ENCODE assay signal across 8 mouse cellular contexts in genomic region chr13:3917571-3918311, GRCm38 (mm10). TPM values are rescaled to one million over a fixed set of nuclear protein-coding genes. Genes with fewer than 3 reads are reported as not detected.
DNase-seq lines count a peak whose midpoint lies in the region; ATAC-seq lines count a peak whose summit lies in the region.

Net1 (minus strand) TSS chr13:3918220.
Tubal3 (plus strand) TSS chr13:3918274.

- peak within 1 kb of the TSS; percentile 59 for H3K4me3 ChIP-seq in hindbrain, embryonic 11.5 days (ENCODE audit: low read depth, low read length)

- ATAC-seq in frontal cortex, adult (ENCODE audit: low TSS enrichment), result peak; percentile 99
- peak; percentile 99 for ATAC-seq in hindbrain, embryonic 11.5 days (ENCODE audit: low FRiP score)

- no peak within 1 kb of the TSS for H3K27ac ChIP-seq in hindbrain, embryonic 11.5 days (ENCODE audit: low read depth, low read length)

- peak within 1 kb of the TSS; percentile 67 for H3K9ac ChIP-seq in hindbrain, embryonic 11.5 days (ENCODE audit: low read depth, low read length)

- H3K27me3 ChIP-seq in hindbrain, embryonic 11.5 days (ENCODE audit: control insufficient read depth, insufficient read depth, low read length), result no peaks in the 10 kb centered on the region

- H3K9me3 ChIP-seq in hindbrain, embryonic 11.5 days (ENCODE audit: control insufficient read depth, low read length), result no peaks in the 10 kb centered on the region

- peak; percentile 73 for DNase-seq in MEL-GATA-1-ER (ENCODE audit: extremely low read depth, low read depth)
- DNase-seq in cerebellum, adult 8-10 months, result peak; percentile 81
- peak; percentile 93 for DNase-seq in hindbrain, embryonic 11.5 days (ENCODE audit: low spot score)
- peak; percentile 91 to 93 for DNase-seq in layer of hippocampus, postnatal 10 days (ENCODE audit: low spot score in 2 of 2)
- peak; percentile 93 for DNase-seq in lung, postnatal 10 days
- peak; percentile 87 for DNase-seq in ovary, postnatal 36 days (ENCODE audit: low spot score)
- DNase-seq in thymus, postnatal 25 days, result peak; percentile 93

- under 1% methylated on average over 52 of the region's 52 CpGs for WGBS in hindbrain, embryonic 11.5 days

- H3K4me2 ChIP-seq in hindbrain, embryonic 11.5 days (replicated peaks; ENCODE audit: low read depth, low read length), result peak within 1 kb of the TSS; percentile 52

- no peaks in the 10 kb centered on the region for H3K4me1 ChIP-seq in hindbrain, embryonic 11.5 days (replicated peaks; ENCODE audit: control insufficient read depth, insufficient read depth, low read length)

- no peaks in the 10 kb centered on the region for H3K36me3 ChIP-seq in hindbrain, embryonic 11.5 days (ENCODE audit: control insufficient read depth, insufficient read depth, low read length)

RNA-seq across cellular contexts. Expression of gene Net1, which starts in this region (rescaled TPM):
- 31.4 and 33.9 TPM in 2 replicates for polyA plus RNA-seq in hindbrain, embryonic 11.5 days (2014; fragmentation: Nextera tagmentation; extraction: Ambion mirVana)
- total RNA-seq in layer of hippocampus, postnatal 10 days (2021), result 10 to 100 TPM; 21.4 to 24.0 TPM

RNA-seq across cellular contexts. Expression of gene Tubal3, which starts in this region (rescaled TPM):
- not detected in 2 replicates for polyA plus RNA-seq in hindbrain, embryonic 11.5 days (2014; fragmentation: Nextera tagmentation; extraction: Ambion mirVana)
- not detected for total RNA-seq in layer of hippocampus, postnatal 10 days (2021)
